ENCODE assay signal across 8 mouse cellular contexts in genomic region chr2:166517392-166518174, GRCm38 (mm10).
DNase-seq lines count a peak whose midpoint lies in the region; ATAC-seq lines count a peak whose summit lies in the region.
"Not testable (repeated sequence)": the region's sequence is repeated elsewhere in the genome, so short reads cannot be mapped to it uniquely, and the experiment has no call there.

No protein-coding gene starts in this region.

- 5% methylated on average over 16 of the region's 17 CpGs for WGBS in forebrain, embryonic 10.5 days
- WGBS in lung, embryonic 15.5 days, result 13% methylated on average over 14 of the region's 17 CpGs

- 0 out of 2 replicates have a peak overlapping the region, but pooled peaks have one; percentile 30 for H3K4me2 ChIP-seq in lung, embryonic 15.5 days

- peak overlapping the region; percentile 84 for H3K27ac ChIP-seq in forebrain, embryonic 10.5 days
- not testable (repeated sequence) for H3K27ac ChIP-seq in lung, embryonic 15.5 days

- H3K27me3 ChIP-seq in forebrain, embryonic 10.5 days (ENCODE audit: poor library complexity, severe bottlenecking), result peaks cover 59% of the 10 kb centered on the region
- not testable (repeated sequence) for H3K27me3 ChIP-seq in lung, embryonic 15.5 days

- ATAC-seq in lung, embryonic 15.5 days (ENCODE audit: borderline replicate concordance, extremely low read depth, low FRiP score, low TSS enrichment), result not testable (repeated sequence)

- H3K4me3 ChIP-seq in forebrain, embryonic 10.5 days, result peak overlapping the region; percentile 34
- H3K4me3 ChIP-seq in lung, embryonic 15.5 days, result not testable (repeated sequence)

- H3K36me3 ChIP-seq in forebrain, embryonic 10.5 days (replicated peaks); lung, embryonic 15.5 days: not testable (repeated sequence)

- H3K9ac ChIP-seq in lung, embryonic 15.5 days, result not testable (repeated sequence)

- peaks cover 70% of the 10 kb centered on the region for H3K4me1 ChIP-seq in forebrain, embryonic 10.5 days
- peaks cover 19% of the 10 kb centered on the region for H3K4me1 ChIP-seq in lung, embryonic 15.5 days

- peak; percentile 51 for DNase-seq in adrenal gland, postnatal 25 days
- peak; percentile 81 for DNase-seq in forebrain, embryonic 10.5 days (ENCODE audit: extremely low spot score, low spot score)
- peak; percentile 96 for DNase-seq in heart, adult 11 months
- DNase-seq in heart, postnatal 4 days, result peak; percentile 78
- DNase-seq in layer of hippocampus, adult 11-12 months (ENCODE audit: low spot score), result peak; percentile 46
- DNase-seq in neural tube, embryonic 10.5 days (ENCODE audit: extremely low spot score, low spot score), result peak; percentile 58
- DNase-seq in urinary bladder, postnatal 25 days (ENCODE audit: low spot score), result peak; percentile 23

- H3K9me3 ChIP-seq in forebrain, embryonic 10.5 days; lung, embryonic 15.5 days: not testable (repeated sequence)

Comparison
In these comparisons a context has a peak if more than half of its experiments do, and no peak if none do; other contexts are left out.
1. DNase-seq: peak in every context shown above with its lines; median percentile 96 in heart, adult 11 months; 81 in forebrain, embryonic 10.5 days; 78 in heart, postnatal 4 days; 58 in neural tube, embryonic 10.5 days; 51 in adrenal gland, postnatal 25 days; 46 in layer of hippocampus, adult 11-12 months; 23 in urinary bladder, postnatal 25 days.